In genomic region chr16:18210701-18211416, GRCm38 (mm10) we compare ENCODE assay signal across 10 mouse cellular contexts. TPM values are rescaled to one million over a fixed set of nuclear protein-coding genes. Genes with fewer than 3 reads are reported as not detected.
DNase-seq lines count a peak whose midpoint lies in the region; ATAC-seq lines count a peak whose summit lies in the region.
"Had no signal": no experiment of that assay in that cellular context is flagged by ENCODE, and none has a peak within 500 bp of the region (broad histone marks: within the 10 kb centered on the region; RNA-seq: fewer than 3 reads in every experiment).

No protein-coding gene starts in this region.

- ATAC-seq in hindbrain, embryonic 14.5 days (ENCODE audit: low FRiP score): no peak
- ATAC-seq in hindbrain, embryonic 12.5 days (ENCODE audit: low FRiP score): no peak

- DNase-seq in hindbrain, embryonic 14.5 days (ENCODE audit: low spot score): peak; percentile 73
- peak; percentile 37 for DNase-seq in Muller cell, postnatal 12 days (ENCODE audit: inconsistent ontology term)
- DNase-seq in cerebellum, postnatal 10 days: peak; percentile 93 to 95
- DNase-seq in heart, postnatal 4 days: peak; percentile 85
- DNase-seq in left cerebral cortex, adult 18-20 months (ENCODE audit: low spot score in 2 of 2): peak; percentile 82 to 88
- DNase-seq in lung, postnatal 36 days: peak; percentile 82
- peak; percentile 84 for DNase-seq in testis, postnatal 10 days (ENCODE audit: low spot score)

- peaks cover 43% of the 10 kb centered on the region for H3K4me1 ChIP-seq in hindbrain, embryonic 14.5 days (replicated peaks; ENCODE audit: control insufficient read depth, insufficient read depth, low read length)
- peaks cover 45% of the 10 kb centered on the region for H3K4me1 ChIP-seq in hindbrain, embryonic 12.5 days

- WGBS in hindbrain, embryonic 14.5 days: 22% methylated on average over 8 of the region's 8 CpGs
- WGBS in hindbrain, embryonic 12.5 days: 25% methylated on average over 8 of the region's 8 CpGs

- H3K4me3 ChIP-seq in hindbrain, embryonic 14.5 days (replicated peaks; ENCODE audit: low read length): no peak overlapping the region
- no peak overlapping the region for H3K4me3 ChIP-seq in hindbrain, embryonic 12.5 days
- H3K4me3 ChIP-seq: embryonic facial prominence, embryonic 13.5 days; midbrain, embryonic 12.5 days had no signal

- H3K36me3 ChIP-seq in hindbrain, embryonic 14.5 days (replicated peaks; ENCODE audit: control insufficient read depth, insufficient read depth): no peaks in the 10 kb centered on the region
- H3K36me3 ChIP-seq in hindbrain, embryonic 12.5 days: no peaks in the 10 kb centered on the region
- H3K36me3 ChIP-seq: embryonic facial prominence, embryonic 13.5 days; midbrain, embryonic 12.5 days had no signal

- H3K9me3 ChIP-seq in hindbrain, embryonic 14.5 days (ENCODE audit: control insufficient read depth, low read length): no peaks in the 10 kb centered on the region
- no peaks in the 10 kb centered on the region for H3K9me3 ChIP-seq in hindbrain, embryonic 12.5 days (replicated peaks)
- H3K9me3 ChIP-seq: embryonic facial prominence, embryonic 13.5 days; midbrain, embryonic 12.5 days had no signal

- no peaks in the 10 kb centered on the region for H3K27me3 ChIP-seq in hindbrain, embryonic 14.5 days (ENCODE audit: control insufficient read depth, insufficient read depth, low read length)
- no peaks in the 10 kb centered on the region for H3K27me3 ChIP-seq in hindbrain, embryonic 12.5 days

- no peak overlapping the region for H3K27ac ChIP-seq in hindbrain, embryonic 14.5 days
- no peak overlapping the region for H3K27ac ChIP-seq in hindbrain, embryonic 12.5 days
- H3K27ac ChIP-seq: embryonic facial prominence, embryonic 13.5 days; midbrain, embryonic 12.5 days had no signal

- no peak overlapping the region for H3K9ac ChIP-seq in hindbrain, embryonic 14.5 days
- no peak overlapping the region for H3K9ac ChIP-seq in hindbrain, embryonic 12.5 days
- H3K9ac ChIP-seq: embryonic facial prominence, embryonic 13.5 days; midbrain, embryonic 12.5 days had no signal

- no peak overlapping the region for H3K4me2 ChIP-seq in hindbrain, embryonic 14.5 days (replicated peaks)
- no peak overlapping the region for H3K4me2 ChIP-seq in hindbrain, embryonic 12.5 days (replicated peaks)
- H3K4me2 ChIP-seq: embryonic facial prominence, embryonic 13.5 days; midbrain, embryonic 12.5 days had no signal

RNA-seq across cellular contexts. Expression of gene Ccdc188, which starts 6.8 kb away (rescaled TPM):
- polyA plus RNA-seq in hindbrain, embryonic 14.5 days (2014; fragmentation: Nextera tagmentation; extraction: Ambion mirVana): not detected in 2 replicates
- not detected in 2 replicates for polyA plus RNA-seq in hindbrain, embryonic 12.5 days (2016; fragmentation: Nextera tagmentation; extraction: Ambion mirVana)
- not detected for total RNA-seq in heart, postnatal 4 days (2021)
- not detected for total RNA-seq in left cerebral cortex, adult 18-20 months (2021)
- polyA plus RNA-seq: embryonic facial prominence, embryonic 13.5 days; midbrain, embryonic 12.5 days had no signal

RNA-seq across cellular contexts. Expression of gene Zdhhc8, which starts 24.1 kb away (rescaled TPM):
- polyA plus RNA-seq in hindbrain, embryonic 14.5 days (2014; fragmentation: Nextera tagmentation; extraction: Ambion mirVana): 14.8 and 16.4 TPM in 2 replicates
- polyA plus RNA-seq in hindbrain, embryonic 12.5 days (2016; fragmentation: Nextera tagmentation; extraction: Ambion mirVana): 19.4 TPM in 2 replicates
- 10 to 100 TPM; 29.8 to 36.0 TPM for total RNA-seq in heart, postnatal 4 days (2021)
- total RNA-seq in left cerebral cortex, adult 18-20 months (2021): 100 to 1,000 TPM; 106 to 124 TPM

RNA-seq across cellular contexts. Expression of gene Trmt2a, which starts 37.6 kb away (rescaled TPM):
- polyA plus RNA-seq in hindbrain, embryonic 14.5 days (2014; fragmentation: Nextera tagmentation; extraction: Ambion mirVana): 70.9 and 77.0 TPM in 2 replicates
- polyA plus RNA-seq in hindbrain, embryonic 12.5 days (2016; fragmentation: Nextera tagmentation; extraction: Ambion mirVana): 99.6 and 102 TPM in 2 replicates
- 10 to 100 TPM; 30.8 to 32.9 TPM for total RNA-seq in heart, postnatal 4 days (2021)
- total RNA-seq in left cerebral cortex, adult 18-20 months (2021): 10 to 100 TPM; 41.8 to 48.5 TPM

RNA-seq across cellular contexts. Expression of gene Ranbp1, which starts 37.7 kb away (rescaled TPM):
- polyA plus RNA-seq in hindbrain, embryonic 14.5 days (2014; fragmentation: Nextera tagmentation; extraction: Ambion mirVana): 411 and 415 TPM in 2 replicates
- polyA plus RNA-seq in hindbrain, embryonic 12.5 days (2016; fragmentation: Nextera tagmentation; extraction: Ambion mirVana): 675 and 701 TPM in 2 replicates
- 100 to 1,000 TPM; 130 to 137 TPM for total RNA-seq in heart, postnatal 4 days (2021)
- 10 to 100 TPM; 85.5 to 91.0 TPM for total RNA-seq in left cerebral cortex, adult 18-20 months (2021)

RNA-seq across cellular contexts. Expression of gene Gm49776, which starts 47.3 kb away (rescaled TPM):
- 5.3 TPM in 1 of 2 replicates, not detected in the other for polyA plus RNA-seq in hindbrain, embryonic 14.5 days (2014; fragmentation: Nextera tagmentation; extraction: Ambion mirVana)
- polyA plus RNA-seq in hindbrain, embryonic 12.5 days (2016; fragmentation: Nextera tagmentation; extraction: Ambion mirVana): 1.7 and 3.9 TPM in 2 replicates
- not detected for total RNA-seq in heart, postnatal 4 days (2021)
- total RNA-seq in left cerebral cortex, adult 18-20 months (2021): not detected

Comparison
In these comparisons a context has a peak if more than half of its experiments do, and no peak if none do; other contexts are left out.
1. DNase-seq: peak in every context shown above with its lines; median percentile 94 in cerebellum, postnatal 10 days; 85 in heart, postnatal 4 days; 85 in left cerebral cortex, adult 18-20 months; 84 in testis, postnatal 10 days; 82 in lung, postnatal 36 days; 73 in hindbrain, embryonic 14.5 days; 37 in Muller cell, postnatal 12 days.